9 mouse cellular contexts compared by ENCODE assay signal in genomic region chr5:103772252-103772651, GRCm38 (mm10).
DNase-seq lines count a peak whose midpoint lies in the region; TF ChIP-seq lines count a peak whose summit lies in the region.
"Had no signal": no experiment of that assay in that cellular context is flagged by ENCODE, and none has a peak within 500 bp of the region (broad histone marks: within the 10 kb centered on the region; RNA-seq: fewer than 3 reads in every experiment).

No protein-coding gene starts in this region.

- H3K36me3 ChIP-seq in heart, adult 2 months (ENCODE audit: control insufficient read depth, insufficient read depth, low read length) = peaks cover 35% of the 10 kb centered on the region

- TF ChIP-seq EP300 in heart, adult 2 months (IDR thresholded peaks at IDR 0.05; ENCODE audit: insufficient read depth, low read depth, low read length) = no peak

- intact Hi-C loops in heart, adult 2 months (cut with DNase I) = loop anchor here (5.0 kb wide), 1 partner anchor 80 kb away; the partner anchor contains the start of gene Aff1

- no peak for DNase-seq in heart, adult 2 months
- DNase-seq in heart, adult 8-10 months (ENCODE audit: low spot score) = no peak
- DNase-seq in NIH3T3 (ENCODE audit: low read depth) = peak; percentile 48
- peak; percentile 50 for DNase-seq in forelimb bud, embryonic 11.5 days (ENCODE audit: low read depth, low spot score)
- DNase-seq in mesoderm, embryonic 11.5 days (ENCODE audit: low read depth, low spot score) = peak; percentile 61
- no peak for DNase-seq in yolk sac, embryonic 10.5 days (ENCODE audit: low spot score)
- no peak for DNase-seq in adrenal gland, postnatal 36 days
- DNase-seq in urinary bladder, postnatal 25 days (ENCODE audit: low spot score) = no peak
- DNase-seq: B cell, adult 2 months had no signal

- no peak for TF ChIP-seq CTCF in heart, adult 2 months (IDR thresholded peaks at IDR 0.05)

- no peak for TF ChIP-seq POLR2A in heart, adult 2 months (IDR thresholded peaks at IDR 0.05; ENCODE audit: insufficient read depth, low read depth, low read length)

- WGBS in heart, adult 2 months = 11% methylated on average over 4 of the region's 4 CpGs

- no peak overlapping the region; the same call in 1 of the 2 replicates for H3K4me3 ChIP-seq in heart, adult 2 months

- peaks cover 14% of the 10 kb centered on the region for H3K79me2 ChIP-seq in heart, adult 2 months (replicated peaks; ENCODE audit: control insufficient read depth, insufficient read depth, low read length)

- H3K9ac ChIP-seq in heart, adult 2 months (ENCODE audit: low read depth, low read length) = peak overlapping the region; percentile 49

- peak overlapping the region; percentile 76 for H3K27ac ChIP-seq in heart, adult 2 months

- no peaks in the 10 kb centered on the region for H3K27me3 ChIP-seq in heart, adult 2 months (ENCODE audit: control insufficient read depth, insufficient read depth, low read length)

- H3K4me1 ChIP-seq in heart, adult 2 months (ENCODE audit: control insufficient read depth, insufficient read depth, low read length) = peaks cover 39% of the 10 kb centered on the region

Comparison
In these comparisons a context has a peak if more than half of its experiments do, and no peak if none do; other contexts are left out.
1. DNase-seq: peak in NIH3T3 (single experiment), forelimb bud, embryonic 11.5 days (single experiment) and mesoderm, embryonic 11.5 days (single experiment); none in heart, adult 2 months (0 of 2), heart, adult 8-10 months (single experiment), yolk sac, embryonic 10.5 days (single experiment), adrenal gland, postnatal 36 days (0 of 2) and urinary bladder, postnatal 25 days (single experiment).